Mouse (Mus musculus) ES-Bruce4 (cell line): ENCODE results near the gene Tspan7. TPM values are rescaled to one million over a fixed set of nuclear protein-coding genes. Genes with fewer than 3 reads are reported as not detected.

Experiments used
- H3K27ac ChIP-seq: 2 replicates; pipeline ENCODE4 v1.5.1; 2012; ENCODE audit warnings: low read length, inconsistent platforms; ENCODE audit not compliant: insufficient read depth
- H3K27me3 ChIP-seq: 2 replicates; pipeline ENCODE4 v1.6.1; 2012; ENCODE audit warnings: mild to moderate bottlenecking, low read length, inconsistent platforms; ENCODE audit not compliant: control insufficient read depth, poor library complexity, insufficient read depth, severe bottlenecking
- H3K36me3 ChIP-seq: 2 replicates; pipeline ENCODE4 v1.6.1; 2012; ENCODE audit warnings: inconsistent platforms, mild to moderate bottlenecking, low read length, moderate library complexity; ENCODE audit not compliant: control insufficient read depth, poor library complexity, insufficient read depth, severe bottlenecking
- H3K4me1 ChIP-seq: one replicate; pipeline ENCODE4 v1.8.1; 2011; ENCODE audit warnings: low read length; ENCODE audit not compliant: control insufficient read depth, insufficient read depth
- H3K4me3 ChIP-seq: 2 replicates; pipeline ENCODE4 v1.5.1; 2011; ENCODE audit warnings: low read depth, mild to moderate bottlenecking, low read length
- H3K9ac ChIP-seq: 2 replicates; pipeline ENCODE4 v1.6.1; 2012; ENCODE audit warnings: low read depth, mild to moderate bottlenecking, inconsistent platforms; ENCODE audit not compliant: poor library complexity, severe bottlenecking
- H3K9me3 ChIP-seq: replicated peaks from 2 replicates; pipeline ENCODE4 v1.6.1; 2012; ENCODE audit warnings: mild to moderate bottlenecking, low read length, inconsistent platforms; ENCODE audit not compliant: control insufficient read depth, poor library complexity, insufficient read depth, severe bottlenecking
- CTCF ChIP-seq: IDR thresholded peaks from one replicate; pipeline ENCODE4 v1.8.1; 2011; ENCODE audit warnings: low read depth, low read length
- EP300 ChIP-seq: IDR thresholded peaks from 2 replicates; pipeline ENCODE4 v1.6.1; 2011; ENCODE audit warnings: low read depth, low read length; ENCODE audit not compliant: insufficient read depth
- POLR2A ChIP-seq: IDR thresholded peaks from one replicate; pipeline ENCODE4 v1.8.1; 2011; ENCODE audit warnings: low read length; ENCODE audit not compliant: insufficient read depth
- polyA plus RNA-seq: library from polyadenylated mRNA; stranded (reverse); fragments of >200 nt; gene quantifications from 2 replicates; pipeline ENCODE4 v1.2.4, GENCODE M21; 2011; ENCODE audit warnings: low read depth; ENCODE audit not compliant: missing spikeins, insufficient read depth, insufficient read length

Tspan7 gene
- polyA plus RNA-seq, 1 experiment, result 36.9 TPM

DNA sequence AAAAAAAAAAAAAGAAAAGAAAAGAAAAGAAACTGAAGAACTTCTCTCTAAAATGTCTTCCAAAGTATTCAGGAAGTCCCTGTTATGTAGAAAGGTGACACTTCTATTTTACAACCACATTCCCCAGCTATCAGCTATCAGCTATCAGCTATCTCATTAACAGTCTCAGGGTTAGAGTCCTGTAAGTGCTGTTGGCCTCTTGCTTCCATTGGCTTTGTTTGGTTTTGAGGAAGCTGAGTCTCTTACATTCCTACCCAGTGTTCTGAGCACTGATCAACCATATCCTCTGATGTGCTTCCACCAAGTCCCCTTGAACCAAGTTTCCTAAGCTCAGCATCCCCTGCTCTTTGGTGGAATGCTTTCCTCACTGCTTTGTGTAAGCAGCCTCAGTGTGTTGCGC lies 7.9 kb upstream of the Tspan7 start:
- H3K27me3 ChIP-seq, result no peaks in the 10 kb centered on the region
- no peak overlapping the region for H3K9ac ChIP-seq
- H3K36me3 ChIP-seq, result no peaks in the 10 kb centered on the region
- H3K4me1 ChIP-seq, result no peaks in the 10 kb centered on the region
- H3K4me3 ChIP-seq, result no peak overlapping the region
- H3K9me3 ChIP-seq, result no peaks in the 10 kb centered on the region
- no peak overlapping the region for H3K27ac ChIP-seq
- TF ChIP-seq POLR2A (no peak), CTCF (no peak), EP300 (no peak)

DNA sequence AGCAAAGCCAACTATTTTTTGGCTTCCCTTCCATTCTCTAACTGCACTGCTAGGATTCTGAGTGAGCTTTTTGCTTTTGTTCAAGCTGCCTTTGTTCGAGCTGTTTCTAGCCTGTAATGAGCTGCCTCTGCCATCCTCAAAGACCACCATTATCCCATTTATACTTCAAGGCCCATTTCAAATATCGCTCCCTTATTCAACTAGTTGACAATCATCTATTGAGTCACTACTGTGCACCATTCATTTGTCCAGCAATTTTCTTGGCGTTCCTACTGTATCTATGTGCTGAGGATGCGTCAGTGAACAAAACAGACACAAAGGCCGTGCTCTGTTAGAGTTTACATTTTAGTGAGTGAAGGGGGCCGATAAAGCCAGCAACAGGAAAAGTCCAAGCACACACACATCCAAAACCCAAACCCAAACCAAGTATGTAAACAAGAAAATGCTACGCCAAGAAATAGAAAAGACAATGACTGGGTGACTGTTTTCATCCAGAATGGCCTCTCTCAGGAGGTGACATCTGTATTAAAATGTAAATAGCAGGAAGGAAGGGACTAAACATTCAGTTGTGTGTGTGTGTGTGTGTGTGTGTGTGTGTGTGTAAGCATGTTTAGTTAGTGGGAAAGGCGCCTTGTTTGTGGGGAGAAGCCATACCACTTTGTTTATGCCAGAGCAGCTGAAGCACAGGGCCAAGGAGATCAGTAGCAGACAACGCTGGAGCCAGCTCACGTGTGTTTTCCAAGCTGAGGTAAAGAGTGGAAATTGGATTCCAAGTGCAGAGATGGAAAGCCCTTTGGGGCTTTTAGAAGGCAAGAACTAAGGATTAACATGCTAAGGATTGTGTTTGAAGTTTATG lies 5.7 kb upstream of the Tspan7 start:
- H3K4me3 ChIP-seq, result no peak overlapping the region
- TF ChIP-seq CTCF (no peak), POLR2A (no peak), EP300 (no peak)
- H3K9ac ChIP-seq, result no peak overlapping the region
- H3K27me3 ChIP-seq, result no peaks in the 10 kb centered on the region
- H3K27ac ChIP-seq, result no peak overlapping the region
- H3K4me1 ChIP-seq, result no peaks in the 10 kb centered on the region
- no peaks in the 10 kb centered on the region for H3K9me3 ChIP-seq
- H3K36me3 ChIP-seq, result no peaks in the 10 kb centered on the region

- no peak for TF ChIP-seq POLR2A
- TF ChIP-seq EP300, result no peak
- no peak for TF ChIP-seq CTCF
- Histone ChIP-seq H3K4me1 (no peaks in the 10 kb centered on the region), H3K9me3 (no peaks in the 10 kb centered on the region), H3K27ac (no peak overlapping the region), H3K27me3 (no peaks in the 10 kb centered on the region), H3K4me3 (no peak overlapping the region), H3K9ac (no peak overlapping the region), H3K36me3 (no peaks in the 10 kb centered on the region)
Observed at GRCm38 (mm10) chrX:10479943-10480342, 5.0 kb upstream of the Tspan7 start.

GRCm38 (mm10) chrX:10485664-10486211 lies 780 bp downstream of the Tspan7 start:
- Histone ChIP-seq H3K36me3 (no peaks in the 10 kb centered on the region), H3K27me3 (no peaks in the 10 kb centered on the region), H3K4me3 (peak overlapping the region; percentile 75), H3K4me1 (no peaks in the 10 kb centered on the region), H3K9ac (peak overlapping the region; percentile 23), H3K9me3 (no peaks in the 10 kb centered on the region), H3K27ac (no peak overlapping the region)
- no peak for TF ChIP-seq POLR2A
- no peak for TF ChIP-seq EP300
- TF ChIP-seq CTCF, result no peak

DNA sequence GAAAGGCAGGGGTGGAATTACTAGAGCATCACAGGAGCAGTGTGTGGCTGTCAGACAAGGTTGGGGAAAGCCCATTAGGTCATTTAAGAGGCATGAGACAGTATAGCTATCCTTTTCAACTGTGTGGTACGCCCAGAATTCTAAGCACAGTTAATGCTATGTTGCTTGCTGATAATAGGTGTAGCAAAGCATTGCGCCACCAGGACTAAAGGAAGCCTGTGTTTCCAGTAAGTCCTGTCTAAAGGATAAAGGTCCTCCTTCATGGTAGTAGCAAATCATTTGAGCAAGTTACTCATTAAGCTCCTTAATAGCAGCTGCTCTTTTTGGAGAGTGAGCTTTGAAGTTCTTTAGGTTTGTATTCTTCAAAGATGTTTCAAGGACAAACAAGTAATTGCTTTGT lies 13.6 kb downstream of the Tspan7 start:
- TF ChIP-seq CTCF, result no peak
- no peak for TF ChIP-seq EP300
- no peak for TF ChIP-seq POLR2A
- no peaks in the 10 kb centered on the region for H3K27me3 ChIP-seq
- no peak overlapping the region for H3K27ac ChIP-seq
- no peaks in the 10 kb centered on the region for H3K9me3 ChIP-seq
- H3K36me3 ChIP-seq, result no peaks in the 10 kb centered on the region
- no peaks in the 10 kb centered on the region for H3K4me1 ChIP-seq
- no peak overlapping the region for H3K9ac ChIP-seq
- no peak overlapping the region for H3K4me3 ChIP-seq

GRCm38 (mm10) chrX:10502616-10503015 lies 17.7 kb downstream of the Tspan7 start:
- Histone ChIP-seq H3K4me1 (no peaks in the 10 kb centered on the region), H3K9me3 (no peaks in the 10 kb centered on the region), H3K4me3 (no peak overlapping the region), H3K36me3 (no peaks in the 10 kb centered on the region), H3K27ac (no peak overlapping the region), H3K27me3 (no peaks in the 10 kb centered on the region), H3K9ac (no peak overlapping the region)
- TF ChIP-seq CTCF (no peak), POLR2A (no peak), EP300 (no peak)
